Mouse (Mus musculus) limb, embryonic 11.5 days (tissue): ENCODE measurements at regions not wholly inside any gene's neighbourhood (a gene's known extent, or its start where the extent isn't known, plus 50 kb on each side); places are given as distances from the start of the nearest gene placed in this dataset.
A peak's percentile ranks its signal among the peaks of the same experiment; 100 is the strongest.

Experiments used
- ATAC-seq: fragments of 200-750 bp; cut with Nextera tagmentation; 2 replicates; pipeline ENCODE4 v1.8.0; 2017; ENCODE audit warnings: low read depth; ENCODE audit not compliant: insufficient number of reproducible peaks, low FRiP score, low TSS enrichment
- DNase-seq: peaks from one replicate; pipeline ENCODE4 v3.0.0-alpha.2; 2015; ENCODE audit warnings: low spot score
- H3K27ac ChIP-seq: fragments of 300-500 bp; sonication (generic); replicated peaks from 2 replicates; pipeline ENCODE4 v1.5.1; 2014; ENCODE audit warnings: low read depth, mild to moderate bottlenecking, low read length
- H3K27me3 ChIP-seq: fragments of 300-500 bp; sonication (generic); 2 replicates; pipeline ENCODE4 v1.6.1; 2014; ENCODE audit warnings: mild to moderate bottlenecking, low read length, mixed read lengths; ENCODE audit not compliant: control insufficient read depth, insufficient read depth
- H3K36me3 ChIP-seq: fragments of 300-500 bp; sonication (generic); 2 replicates; pipeline ENCODE4 v1.6.1; 2014; ENCODE audit warnings: mild to moderate bottlenecking, low read length, moderate library complexity, mixed read lengths; ENCODE audit not compliant: control insufficient read depth, insufficient read depth
- H3K4me1 ChIP-seq: fragments of 300-500 bp; sonication (generic); 2 replicates; pipeline ENCODE4 v1.6.1; 2014; ENCODE audit warnings: low read length, mixed read lengths; ENCODE audit not compliant: control insufficient read depth, insufficient read depth
- H3K4me2 ChIP-seq: fragments of 300-500 bp; sonication (generic); 2 replicates; pipeline ENCODE4 v1.6.1; 2014; ENCODE audit warnings: low read depth, mild to moderate bottlenecking, moderate library complexity; ENCODE audit not compliant: severe bottlenecking
- H3K4me3 ChIP-seq: fragments of 300-500 bp; sonication (generic); 2 replicates; pipeline ENCODE4 v1.5.1; 2014; ENCODE audit warnings: low read depth, low read length
- H3K9ac ChIP-seq: fragments of 300-500 bp; sonication (generic); 2 replicates; pipeline ENCODE4 v1.6.1; 2014; ENCODE audit warnings: mild to moderate bottlenecking, low read length
- H3K9me3 ChIP-seq: fragments of 300-500 bp; sonication (generic); 2 replicates; pipeline ENCODE4 v1.6.1; 2016; ENCODE audit warnings: low read length; ENCODE audit not compliant: control insufficient read depth
- WGBS: fragments of 180-500 bp; shearing (Covaris S2); extraction: QIAGEN DNeasy Blood & Tissue Kit; methylation state at CpG from one replicate; pipeline ENCODE4 v1.1.7; 2014; 5-methylcytosine and 5-hydroxymethylcytosine counted together

- Histone ChIP-seq H3K9ac (no peak overlapping the region), H3K36me3 (no peaks in the 10 kb centered on the region), H3K4me2 (no peak overlapping the region), H3K27ac (no peak overlapping the region), H3K9me3 (no peaks in the 10 kb centered on the region), H3K4me3 (no peak overlapping the region), H3K4me1 (peaks cover 2% of the 10 kb centered on the region; the same call in 1 of the 2 replicates), H3K27me3 (no peaks in the 10 kb centered on the region)
- DNase-seq (no peak), ATAC-seq (no peak)
- WGBS = 96% methylated on average over 5 of the region's 5 CpGs
These were observed 245.6 kb upstream of the Noct start for GRCm38 (mm10) chr3:50978636-50979035.

GRCm38 (mm10) chr3:50979592-50979991 lies 244.7 kb upstream of the Noct start:
- DNase-seq (no peak), ATAC-seq (no peak)
- peaks cover 8% of the 10 kb centered on the region; the same call in 1 of the 2 replicates for H3K4me1 ChIP-seq
- no peak overlapping the region for H3K4me2 ChIP-seq
- H3K36me3 ChIP-seq = no peaks in the 10 kb centered on the region
- WGBS = 73% methylated on average over 3 of the region's 3 CpGs
- no peaks in the 10 kb centered on the region for H3K9me3 ChIP-seq
- H3K9ac ChIP-seq = no peak overlapping the region
- H3K27ac ChIP-seq = no peak overlapping the region
- H3K27me3 ChIP-seq = no peaks in the 10 kb centered on the region
- no peak overlapping the region for H3K4me3 ChIP-seq

- Histone ChIP-seq H3K9me3 (no peaks in the 10 kb centered on the region), H3K4me1 (peaks cover 8% of the 10 kb centered on the region; the same call in 1 of the 2 replicates), H3K9ac (no peak overlapping the region), H3K27me3 (no peaks in the 10 kb centered on the region), H3K27ac (no peak overlapping the region), H3K4me3 (no peak overlapping the region), H3K4me2 (no peak overlapping the region), H3K36me3 (no peaks in the 10 kb centered on the region)
- DNase-seq = no peak
- WGBS = 88% methylated on average over 7 of the region's 7 CpGs
- no peak for ATAC-seq
These were observed 242.5 kb upstream of the Noct start for GRCm38 (mm10) chr3:50981751-50982150.

GRCm38 (mm10) chr3:50982649-50983048 lies 241.6 kb upstream of the Noct start:
- Histone ChIP-seq H3K4me2 (no peak overlapping the region), H3K27ac (no peak overlapping the region), H3K27me3 (no peaks in the 10 kb centered on the region), H3K36me3 (no peaks in the 10 kb centered on the region), H3K9ac (no peak overlapping the region), H3K4me3 (no peak overlapping the region), H3K4me1 (peaks cover 8% of the 10 kb centered on the region; the same call in 1 of the 2 replicates), H3K9me3 (no peaks in the 10 kb centered on the region)
- ATAC-seq (no peak; the same call in 1 of the 2 replicates), DNase-seq (peak; percentile 30)
- WGBS = 8% methylated on average over 9 of the region's 9 CpGs

- Histone ChIP-seq H3K9me3 (no peaks in the 10 kb centered on the region), H3K4me2 (no peak overlapping the region), H3K4me3 (no peak overlapping the region), H3K36me3 (no peaks in the 10 kb centered on the region), H3K9ac (no peak overlapping the region), H3K4me1 (peaks cover 8% of the 10 kb centered on the region; the same call in 1 of the 2 replicates), H3K27ac (no peak overlapping the region), H3K27me3 (no peaks in the 10 kb centered on the region)
- peak; percentile 68; the same call in 1 of the 2 replicates for ATAC-seq
- peak; percentile 58 for DNase-seq
- WGBS = 23% methylated on average over 5 of the region's 5 CpGs
These were observed 241.1 kb upstream of the Noct start for GRCm38 (mm10) chr3:50983126-50983525.

GRCm38 (mm10) chr3:50983962-50984765 lies 240.1 kb upstream of the Noct start:
- DNase-seq = no peak
- H3K27ac ChIP-seq = no peak overlapping the region
- H3K9ac ChIP-seq = no peak overlapping the region
- ATAC-seq = no peak
- no peaks in the 10 kb centered on the region for H3K27me3 ChIP-seq
- no peaks in the 10 kb centered on the region for H3K9me3 ChIP-seq
- H3K4me1 ChIP-seq = peaks cover 8% of the 10 kb centered on the region; the same call in 1 of the 2 replicates
- H3K4me2 ChIP-seq = no peak overlapping the region
- H3K4me3 ChIP-seq = no peak overlapping the region
- WGBS = 60% methylated on average over 12 of the region's 12 CpGs
- H3K36me3 ChIP-seq = no peaks in the 10 kb centered on the region

GRCm38 (mm10) chr3:50987821-50988220 lies 236.4 kb upstream of the Noct start:
- Histone ChIP-seq H3K9me3 (no peaks in the 10 kb centered on the region), H3K9ac (no peak overlapping the region), H3K36me3 (no peaks in the 10 kb centered on the region), H3K27ac (no peak overlapping the region), H3K4me1 (peaks cover 12% of the 10 kb centered on the region), H3K4me2 (no peak overlapping the region), H3K4me3 (no peak overlapping the region), H3K27me3 (no peaks in the 10 kb centered on the region)
- DNase-seq (no peak), ATAC-seq (no peak)
- 93% methylated on average over 12 of the region's 12 CpGs for WGBS

GRCm38 (mm10) chr3:50990810-50991209 lies 233.4 kb upstream of the Noct start:
- WGBS = 77% methylated on average over 11 of the region's 11 CpGs
- no peak overlapping the region for H3K27ac ChIP-seq
- no peak overlapping the region for H3K9ac ChIP-seq
- no peaks in the 10 kb centered on the region for H3K36me3 ChIP-seq
- DNase-seq (no peak), ATAC-seq (no peak)
- H3K4me2 ChIP-seq = no peak overlapping the region
- no peak overlapping the region for H3K4me3 ChIP-seq
- no peaks in the 10 kb centered on the region for H3K9me3 ChIP-seq
- H3K27me3 ChIP-seq = no peaks in the 10 kb centered on the region
- peaks cover 8% of the 10 kb centered on the region for H3K4me1 ChIP-seq
